8 mouse cellular contexts compared by ENCODE assay signal in genomic region chr3:104780561-104781420, GRCm38 (mm10). TPM values are rescaled to one million over a fixed set of nuclear protein-coding genes. Genes with fewer than 3 reads are reported as not detected.
DNase-seq lines count a peak whose midpoint lies in the region; ATAC-seq and TF ChIP-seq lines count a peak whose summit lies in the region.

Gene Ppm1j, plus strand, starts transcription at chr3:104781056.

- H3K9me3 ChIP-seq in heart, postnatal 0 days (replicated peaks; ENCODE audit: control insufficient read depth, low read length): no peaks in the 10 kb centered on the region
- no peaks in the 10 kb centered on the region for H3K9me3 ChIP-seq in megakaryocyte, embryonic 14.5 days

- peak within 1 kb of the TSS; percentile 92 for H3K27ac ChIP-seq in heart, postnatal 0 days (ENCODE audit: low read depth)

- TF ChIP-seq EP300 in heart, postnatal 0 days (IDR thresholded peaks at IDR 0.05; ENCODE audit: low read depth): no peak

- no peaks in the 10 kb centered on the region for H3K36me3 ChIP-seq in heart, postnatal 0 days (replicated peaks; ENCODE audit: control insufficient read depth, insufficient read depth, low read length)
- H3K36me3 ChIP-seq in megakaryocyte, embryonic 14.5 days (replicated peaks; ENCODE audit: low read length): no peaks in the 10 kb centered on the region

- peak; percentile 24 to 55 for DNase-seq in CD8-positive naive resting alpha-beta T cell, adult 2 months (ENCODE audit: low read depth in 2 of 2, low spot score in 2 of 2)
- no peak for DNase-seq in Patski (ENCODE audit: low read depth, low spot score)
- peak; percentile 48 for DNase-seq in heart, postnatal 0 days (ENCODE audit: low spot score)
- DNase-seq in kidney, postnatal 25 days: peak; percentile 81 to 87
- peak; percentile 36 to 38 for DNase-seq in spleen, postnatal 14 days (ENCODE audit: low spot score in 2 of 2)
- DNase-seq in cerebellum, adult 9-11 months: no peak

- CTCF ChIA-PET in Patski (lab: Charles Lee): interaction anchor here (1.2 to 3.1 kb wide), 10 partner anchors 8 to 164 kb away, joined by 3 to 27 read pairs (median 4); no protein-coding TSS in a partner anchor

- H3K27me3 ChIP-seq in Patski: no peaks in the 10 kb centered on the region
- peaks cover 16% of the 10 kb centered on the region for H3K27me3 ChIP-seq in heart, postnatal 0 days (ENCODE audit: control insufficient read depth, insufficient read depth, low read length)
- peaks cover 84% of the 10 kb centered on the region for H3K27me3 ChIP-seq in megakaryocyte, embryonic 14.5 days (replicated peaks)

- H3K4me3 ChIP-seq in heart, postnatal 0 days (ENCODE audit: low read depth, low read length): peak within 1 kb of the TSS; percentile 65
- H3K4me3 ChIP-seq in megakaryocyte, embryonic 14.5 days (replicated peaks): peak within 1 kb of the TSS; percentile 91

- peak; percentile 66 for ATAC-seq in Patski
- peak; percentile 58; the same call in 1 of the 2 replicates for ATAC-seq in erythroid progenitor cell, adult 5-6 weeks (replicated peaks; ENCODE audit: low FRiP score, poor library complexity, severe bottlenecking)
- ATAC-seq in heart, postnatal 0 days (ENCODE audit: insufficient read depth, low read depth): peak; percentile 77

- peak within 1 kb of the TSS; percentile 72 for H3K9ac ChIP-seq in heart, postnatal 0 days (replicated peaks; ENCODE audit: low read depth, low read length)

- peaks cover 18% of the 10 kb centered on the region for H3K4me1 ChIP-seq in heart, postnatal 0 days (ENCODE audit: control insufficient read depth, insufficient read depth)
- H3K4me1 ChIP-seq in megakaryocyte, embryonic 14.5 days: peaks cover 75% of the 10 kb centered on the region

- in situ Hi-C loops in Patski (cut with MboI; ENCODE audit: low pct_unique_long_range_greater_than_20kb): no loop called here

- POLR2A ChIA-PET in Patski (lab: Charles Lee): interaction anchor here (1.3 kb wide), 1 partner anchor 37 kb away, joined by 5 read pairs; the partner anchor contains the start of gene Mov10

- 2% methylated on average over 54 of the region's 56 CpGs for WGBS in heart, postnatal 0 days

- TF ChIP-seq CTCF in Patski (IDR thresholded peaks at IDR 0.05): no peak
- no peak for TF ChIP-seq CTCF in heart, postnatal 0 days (IDR thresholded peaks at IDR 0.05; ENCODE audit: low read depth)

- peak within 1 kb of the TSS; percentile 98 for H3K4me2 ChIP-seq in heart, postnatal 0 days (ENCODE audit: low read depth, low read length)

RNA-seq across cellular contexts. Expression of gene Ppm1j, which starts in this region (rescaled TPM):
- 23.8 TPM for polyA plus RNA-seq in Patski (2021)
- not detected in 2 replicates for total RNA-seq in erythroid progenitor cell, adult 5-6 weeks (2015; ENCODE audit: low replicate concordance)
- total RNA-seq in erythroid progenitor cell, adult 5-6 weeks (2017; ENCODE audit: low replicate concordance): not detected in 2 replicates
- 49.4 and 84.0 TPM in 2 replicates for total RNA-seq in heart, postnatal 0 days (2014; rRNA removed; ENCODE audit: low replicate concordance)
- polyA plus RNA-seq in heart, postnatal 0 days (2015; fragmentation: Nextera tagmentation; extraction: Ambion mirVana): 59.0 and 67.8 TPM in 2 replicates
- polyA plus RNA-seq in megakaryocyte, embryonic 14.5 days (2012; ENCODE audit: insufficient read depth, low replicate concordance): 2.1 and 6.0 TPM in 2 replicates

Comparison
In these comparisons a context has a peak if more than half of its experiments do, and no peak if none do; other contexts are left out.
1. RNA of gene Ppm1j (total RNA-seq): 49.4 to 84.0 TPM in heart, postnatal 0 days; not detected in erythroid progenitor cell, adult 5-6 weeks; every median in the first group is over 10 times any median in the second.
2. Peak in ATAC-seq in erythroid progenitor cell, adult 5-6 weeks; RNA of the gene not detected or under 1 TPM.
3. DNase-seq: peak in CD8-positive naive resting alpha-beta T cell, adult 2 months (2 of 2), heart, postnatal 0 days (single experiment), kidney, postnatal 25 days (2 of 2) and spleen, postnatal 14 days (2 of 2); none in Patski (single experiment) and cerebellum, adult 9-11 months (single experiment).
4. Peak in every context shown above with its lines, with median percentiles within 50 percentile points of each other: ATAC-seq.